Mouse (Mus musculus) ES-E14 (cell line): ENCODE measurements around the gene Nek6. TPM values are rescaled to one million over a fixed set of nuclear protein-coding genes. Genes with fewer than 3 reads are reported as not detected.

ENCODE experiments used
- DNase-seq: peaks from one replicate; pipeline ENCODE4 v3.0.0-alpha.2; 2013; ENCODE audit warnings: low read depth, low spot score
- H3K27ac ChIP-seq: 2 replicates; pipeline ENCODE4 v1.5.1; 2012; ENCODE audit warnings: low read depth, mild to moderate bottlenecking, low read length, moderate library complexity, mixed read lengths; ENCODE audit not compliant: poor library complexity, insufficient read depth, severe bottlenecking
- H3K36me3 ChIP-seq: 2 replicates; pipeline ENCODE4 v1.6.1; 2012; ENCODE audit warnings: mild to moderate bottlenecking, low read length, moderate library complexity, mixed read lengths; ENCODE audit not compliant: control insufficient read depth, poor library complexity, insufficient read depth, severe bottlenecking
- H3K4me1 ChIP-seq, 2 experiments: fragments of 150-350 bp in 1 of 2; sonication (generic) in 1 of 2; 2 replicates each; pipeline ENCODE4 v1.6.1; 2012; ENCODE audit warnings: low read length in 2 of 2, mild to moderate bottlenecking in 1 of 2, mixed read lengths in 1 of 2; ENCODE audit not compliant: control insufficient read depth in 2 of 2, insufficient read depth in 2 of 2, poor library complexity in 1 of 2
- H3K4me3 ChIP-seq, 2 experiments: fragments of 150-350 bp in 1 of 2; sonication (generic) in 1 of 2; 2 replicates each; pipeline ENCODE4 v1.5.1; 2012; ENCODE audit warnings: low read length in 2 of 2, low read depth in 1 of 2, mild to moderate bottlenecking in 1 of 2, mixed read lengths in 1 of 2; ENCODE audit not compliant: insufficient read depth in 1 of 2, poor library complexity in 1 of 2, severe bottlenecking in 1 of 2
- H3K9ac ChIP-seq: 2 replicates; pipeline ENCODE4 v1.6.1; 2012; ENCODE audit warnings: low read depth, mild to moderate bottlenecking, low read length, mixed read lengths; ENCODE audit not compliant: poor library complexity, insufficient read depth, severe bottlenecking
- H3K9me3 ChIP-seq: fragments of 150-350 bp; sonication (generic); 2 replicates; pipeline ENCODE4 v1.6.1; 2012; ENCODE audit warnings: low read depth, mild to moderate bottlenecking, low read length; ENCODE audit not compliant: control insufficient read depth, insufficient read depth
- CHD2 ChIP-seq: IDR thresholded peaks from 2 replicates; pipeline ENCODE4 v1.6.1; 2014; ENCODE audit warnings: mild to moderate bottlenecking, low read depth, low read length, inconsistent platforms
- HCFC1 ChIP-seq: IDR thresholded peaks from 2 replicates; pipeline ENCODE4 v1.6.1; 2012; ENCODE audit warnings: low read length, inconsistent platforms, borderline replicate concordance; ENCODE audit not compliant: insufficient read depth
- MAFK ChIP-seq: IDR thresholded peaks from 2 replicates; pipeline ENCODE4 v1.6.1; 2014; ENCODE audit warnings: mild to moderate bottlenecking, low read depth, low read length, inconsistent platforms; ENCODE audit not compliant: insufficient read depth
- ZC3H11A ChIP-seq: IDR thresholded peaks from 2 replicates; pipeline ENCODE4 v1.6.1; 2012; ENCODE audit warnings: low read depth, mild to moderate bottlenecking, inconsistent platforms, low read length, borderline replicate concordance
- ZNF384 ChIP-seq: IDR thresholded peaks from 2 replicates; pipeline ENCODE4 v1.6.1; 2012; ENCODE audit warnings: low read depth, low read length, inconsistent platforms
- in situ Hi-C, 2 experiments: fragments of 600-800 bp; cut with MboI; formaldehyde crosslinking; loops; one replicate each; pipeline ENCODE4 v1.15.1; 2025; ENCODE audit warnings: low sequenced_read_pairs in 2 of 2, inconsistent platforms in 1 of 2; ENCODE audit not compliant: unreplicated experiment in 2 of 2
- total RNA-seq: library from RNA; depleted of rRNA; stranded (reverse); fragments of 300-350 nt; gene quantifications from 2 replicates; pipeline ENCODE4 v1.2.3, GENCODE M21; 2012; rRNA removed

The Nek6 gene
- total RNA-seq, 1 experiment, result 16.9 TPM

DNA sequence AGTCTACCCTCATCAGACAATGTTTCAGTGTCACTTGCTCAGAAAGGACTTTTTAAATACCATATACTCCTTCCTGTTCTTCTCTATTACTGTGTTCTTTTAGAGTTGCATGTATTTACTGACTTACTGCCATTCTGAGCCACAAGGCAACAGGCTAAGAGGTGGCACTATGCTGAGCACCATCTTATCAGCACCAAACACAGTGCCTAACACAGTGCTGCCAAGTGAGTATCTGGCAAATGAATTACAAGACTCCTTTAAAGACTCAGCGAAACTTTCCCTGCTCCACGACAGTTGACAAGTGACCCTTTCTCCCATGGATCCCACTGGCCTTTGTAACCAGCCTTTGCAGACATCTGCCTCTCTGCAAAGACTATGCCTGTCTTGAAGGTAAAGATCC lies 119.1 kb downstream of the Nek6 start:
- no peak for TF ChIP-seq CHD2
- TF ChIP-seq MAFK, result no peak
- TF ChIP-seq ZNF384, result no peak
- no peak for TF ChIP-seq ZC3H11A
- no peak for TF ChIP-seq HCFC1
- no peak overlapping the region for H3K4me3 ChIP-seq
- H3K9me3 ChIP-seq, result no peaks in the 10 kb centered on the region
- H3K27ac ChIP-seq, result no peak overlapping the region
- in situ Hi-C loops, result no loop called here
- H3K9ac ChIP-seq, result no peak overlapping the region
- no peak for DNase-seq
- no peaks in the 10 kb centered on the region for H3K4me1 ChIP-seq
- peaks cover 40% of the 10 kb centered on the region for H3K36me3 ChIP-seq

- no peaks in the 10 kb centered on the region for H3K9me3 ChIP-seq
- peaks cover 2 to 3% of the 10 kb centered on the region in 2 experiments; a peak in 3 of 4 replicates for H3K4me1 ChIP-seq
- H3K9ac ChIP-seq, result no peak overlapping the region
- TF ChIP-seq ZC3H11A (no peak), ZNF384 (no peak), CHD2 (no peak), MAFK (no peak), HCFC1 (no peak)
- in situ Hi-C loops, result no loop called here
- no peak overlapping the region for H3K4me3 ChIP-seq
- DNase-seq, result no peak
- peaks cover 39% of the 10 kb centered on the region for H3K36me3 ChIP-seq
- H3K27ac ChIP-seq, result no peak overlapping the region
Observed at GRCm38 (mm10) chr2:38637716-38638267, 126.3 kb downstream of the Nek6 start.

- H3K36me3 ChIP-seq, result peaks cover 25% of the 10 kb centered on the region
- no peak for TF ChIP-seq MAFK
- no peak for TF ChIP-seq ZC3H11A
- no peak for TF ChIP-seq CHD2
- no peak for TF ChIP-seq ZNF384
- no peak for TF ChIP-seq HCFC1
- no peak for DNase-seq
- no peaks in the 10 kb centered on the region for H3K9me3 ChIP-seq
- no peak overlapping the region for H3K9ac ChIP-seq
- H3K4me1 ChIP-seq, result peaks cover 2 to 3% of the 10 kb centered on the region in 2 experiments; a peak in 3 of 4 replicates
- H3K4me3 ChIP-seq, result no peak overlapping the region
- in situ Hi-C loops, result no loop called here
- H3K27ac ChIP-seq, result no peak overlapping the region
Observed at GRCm38 (mm10) chr2:38641761-38642160, 130.3 kb downstream of the Nek6 start.

DNA sequence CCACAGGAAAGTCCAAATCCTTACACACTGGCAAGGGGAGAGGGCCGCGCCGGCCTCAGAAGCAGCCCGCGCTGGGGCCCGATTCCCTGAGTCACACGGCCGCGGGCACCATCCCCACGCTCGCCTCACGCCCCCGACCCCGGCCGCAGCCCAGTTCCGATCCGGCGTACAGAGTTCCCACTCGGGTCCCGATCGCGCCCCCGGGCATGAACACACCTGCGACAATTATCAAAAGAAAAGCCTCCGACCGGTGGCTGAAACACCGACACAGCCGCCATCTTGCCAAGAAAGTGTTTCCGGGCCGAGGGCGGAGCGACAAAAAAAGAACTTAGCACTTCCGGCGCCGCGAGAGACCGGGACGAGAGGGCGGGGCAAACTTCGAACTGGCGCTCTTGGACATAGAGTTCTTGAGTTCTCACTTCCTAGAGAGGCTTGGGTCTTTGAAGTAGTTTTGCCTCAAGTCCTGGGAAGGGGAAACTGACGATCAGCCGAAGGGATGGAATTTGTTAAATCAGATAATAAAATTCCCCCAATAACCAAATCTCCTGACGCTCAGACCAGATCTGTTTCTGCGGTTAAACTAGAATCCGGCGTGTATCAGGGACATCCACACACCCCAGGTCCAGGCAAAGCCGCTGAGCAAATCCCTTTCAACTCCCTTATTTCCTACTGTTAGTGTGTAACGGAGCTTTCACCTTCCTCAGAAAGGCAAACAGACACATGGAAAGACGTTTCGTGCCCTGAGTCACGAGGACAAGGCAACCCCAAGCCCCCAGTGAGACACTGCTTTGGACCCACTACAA lies 132.4 kb downstream of the Nek6 start, which contains the start of gene Psmb7:
Psmb7 (minus strand) TSS at position 463 of the 803 bp plus-strand sequence.
- peak within 1 kb of the TSS; percentile 97 to 98 for H3K4me3 ChIP-seq
- in situ Hi-C loops, result no loop called here
- TF ChIP-seq HCFC1, result 0 out of 2 replicates have a peak, but pooled peaks have one; percentile 25
- TF ChIP-seq ZNF384, result 0 out of 2 replicates have a peak, but pooled peaks have one; percentile 17
- TF ChIP-seq MAFK, result no peak
- peaks cover 11% of the 10 kb centered on the region for H3K36me3 ChIP-seq
- H3K27ac ChIP-seq, result peak within 1 kb of the TSS; percentile 71
- peak within 1 kb of the TSS; percentile 98 for H3K9ac ChIP-seq
- no peaks in the 10 kb centered on the region for H3K9me3 ChIP-seq
- peaks cover 2 to 3% of the 10 kb centered on the region in 2 experiments; a peak in 3 of 4 replicates for H3K4me1 ChIP-seq
- peak; percentile 93 for DNase-seq

Other genes starting within 250 kb of the Nek6 start
- 6.5 and 7.5 TPM in 2 replicates for gene Dennd1a, start 224.3 kb upstream of the Nek6 start, total RNA-seq
- gene Lhx2, start 172.4 kb upstream of the Nek6 start, total RNA-seq, result 0.32 and 0.36 TPM in 2 replicates
- gene Psmb7, start 132.4 kb downstream of the Nek6 start, total RNA-seq, result 224 and 382 TPM in 2 replicates
- 0.13 TPM in 1 of 2 replicates, not detected in the other for gene Nr5a1, start 202.9 kb downstream of the Nek6 start, total RNA-seq